Mouse (Mus musculus) embryonic facial prominence, embryonic 14.5 days (tissue): ENCODE measurements around the gene Gramd1a. TPM values are rescaled to one million over a fixed set of nuclear protein-coding genes. Genes with fewer than 3 reads are reported as not detected.

Experiments
- ATAC-seq: fragments of 200-750 bp; cut with Nextera tagmentation; 2 replicates; pipeline ENCODE4 v1.8.0; 2017; ENCODE audit warnings: low read depth, moderate number of reproducible peaks, moderate TSS enrichment
- DNase-seq: peaks from one replicate; pipeline ENCODE4 v3.0.0-alpha.2; 2015; ENCODE audit warnings: low spot score
- H3K27ac ChIP-seq: fragments of 300-500 bp; sonication (generic); replicated peaks from 2 replicates; pipeline ENCODE4 v1.5.1; 2014; ENCODE audit warnings: low read depth, mild to moderate bottlenecking, low read length, moderate library complexity
- H3K27me3 ChIP-seq: fragments of 300-500 bp; sonication (generic); replicated peaks from 2 replicates; pipeline ENCODE4 v1.6.1; 2014; ENCODE audit warnings: low read length; ENCODE audit not compliant: control insufficient read depth, insufficient read depth
- H3K36me3 ChIP-seq: fragments of 300-500 bp; sonication (generic); 2 replicates; pipeline ENCODE4 v1.6.1; 2014; ENCODE audit warnings: low read length, mixed read lengths; ENCODE audit not compliant: control insufficient read depth, insufficient read depth
- H3K4me1 ChIP-seq: fragments of 300-500 bp; sonication (generic); 2 replicates; pipeline ENCODE4 v1.6.1; 2014; ENCODE audit warnings: antibody characterized with exemption, low read length; ENCODE audit not compliant: control insufficient read depth, insufficient read depth
- H3K4me2 ChIP-seq: fragments of 300-500 bp; sonication (generic); 2 replicates; pipeline ENCODE4 v1.6.1; 2014; ENCODE audit warnings: low read depth, mild to moderate bottlenecking, low read length, moderate library complexity, mixed read lengths
- H3K4me3 ChIP-seq: fragments of 300-500 bp; sonication (generic); 2 replicates; pipeline ENCODE4 v1.5.1; 2014; ENCODE audit warnings: low read depth, mild to moderate bottlenecking, low read length
- H3K9ac ChIP-seq: fragments of 300-500 bp; sonication (generic); 2 replicates; pipeline ENCODE4 v1.6.1; 2014; ENCODE audit warnings: low read depth, mild to moderate bottlenecking, low read length, moderate library complexity, mixed read lengths
- H3K9me3 ChIP-seq: fragments of 300-500 bp; sonication (generic); 2 replicates; pipeline ENCODE4 v1.6.1; 2016; ENCODE audit warnings: low read length; ENCODE audit not compliant: control insufficient read depth
- WGBS: fragments of 180-500 bp; shearing (Covaris S2); extraction: QIAGEN DNeasy Blood & Tissue Kit; methylation state at CpG from one replicate; pipeline ENCODE4 v1.1.7; 2014; 5-methylcytosine and 5-hydroxymethylcytosine counted together
- polyA plus RNA-seq: library from polyadenylated mRNA; unstranded; fragments of >200 nt; fragmentation: Nextera tagmentation; extraction: Ambion mirVana; gene quantifications from 2 replicates; pipeline ENCODE4 v1.2.1, GENCODE M21; 2014

Gene Gramd1a
- polyA plus RNA-seq, 1 experiment from 2014 or later, result 65.4 TPM

DNA sequence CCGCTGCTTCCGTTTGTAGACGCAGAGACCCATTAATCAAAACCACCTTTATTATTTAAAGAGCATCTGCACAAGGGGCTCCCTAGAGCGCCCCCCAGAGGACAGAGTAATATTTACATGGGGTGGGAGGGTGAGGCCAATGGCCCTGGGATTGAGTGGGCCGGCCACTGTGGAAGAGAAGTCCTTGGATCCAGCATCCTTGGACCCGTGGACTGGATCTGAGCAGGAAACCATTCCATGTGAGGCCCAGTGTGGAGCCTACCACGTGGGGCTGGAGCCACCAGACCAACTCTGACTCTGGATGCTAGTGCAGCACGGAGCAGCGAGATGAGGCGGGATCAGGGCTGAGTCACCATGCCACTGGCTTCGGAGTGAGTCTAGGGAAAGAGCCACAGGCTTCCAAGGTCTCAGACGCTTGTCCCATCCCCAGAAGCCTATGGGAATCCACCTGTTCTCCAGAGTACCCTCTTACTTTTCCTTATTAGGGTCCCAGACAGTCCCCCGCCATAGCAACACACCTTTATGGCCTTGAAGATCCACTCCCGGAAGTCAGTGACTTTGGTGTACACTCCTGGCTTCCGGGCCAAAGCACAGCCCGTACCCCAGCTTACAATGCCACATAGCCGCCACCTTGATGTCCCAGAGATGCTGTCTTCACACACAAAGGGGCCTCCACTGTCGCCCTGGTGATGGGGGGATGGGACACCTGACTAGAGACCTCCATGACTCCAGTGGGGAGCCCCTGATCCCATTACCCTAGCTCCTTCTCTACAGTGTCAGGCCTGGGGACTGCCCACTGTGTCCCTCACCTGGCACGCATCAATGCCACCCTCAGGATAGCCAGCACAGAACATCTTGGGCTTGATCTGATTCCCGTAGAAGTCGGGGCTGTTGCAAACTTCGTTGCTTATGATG lies 56.7 kb downstream of the Gramd1a start:
- no peak overlapping the region for H3K4me3 ChIP-seq
- no peak overlapping the region for H3K27ac ChIP-seq
- ATAC-seq (no peak), DNase-seq (no peak)
- H3K4me1 ChIP-seq, result no peaks in the 10 kb centered on the region
- H3K4me2 ChIP-seq, result no peak overlapping the region
- no peaks in the 10 kb centered on the region for H3K27me3 ChIP-seq
- no peaks in the 10 kb centered on the region for H3K36me3 ChIP-seq
- WGBS, result 73% methylated on average over 22 of the region's 22 CpGs
- H3K9ac ChIP-seq, result no peak overlapping the region
- no peaks in the 10 kb centered on the region for H3K9me3 ChIP-seq

DNA sequence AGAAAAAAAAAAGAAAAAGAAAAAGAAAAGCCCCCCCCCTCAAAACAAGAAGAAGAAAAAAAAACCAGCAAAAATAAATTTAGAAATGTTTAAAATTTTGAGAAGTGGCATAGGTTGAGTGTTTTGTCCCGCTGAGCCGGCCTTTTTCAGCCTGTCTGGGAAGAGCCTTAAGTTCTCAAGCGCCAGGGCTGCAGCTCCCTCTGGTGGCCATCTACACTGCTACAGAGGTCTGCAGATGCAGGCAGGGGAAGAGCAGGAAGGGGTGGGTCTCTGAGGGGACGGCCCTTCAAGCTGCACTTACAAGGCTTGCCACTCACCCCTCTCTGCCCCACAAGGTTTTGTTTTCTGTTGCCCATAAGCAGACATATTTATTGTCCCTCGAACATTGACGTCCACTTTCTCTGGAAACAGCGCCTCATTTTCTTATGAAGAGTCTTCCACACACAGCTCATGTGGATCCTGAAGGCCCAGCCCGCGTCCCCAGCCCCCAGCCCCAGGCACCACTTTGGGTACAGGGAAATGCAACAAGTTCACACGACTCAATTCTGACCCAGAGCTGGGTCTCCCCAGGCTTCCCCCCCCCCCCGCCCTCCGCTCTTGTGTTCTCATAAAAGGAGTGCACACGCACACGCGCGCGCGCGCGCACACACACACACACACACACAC lies 58.0 kb downstream of the Gramd1a start:
- Histone ChIP-seq H3K4me2 (peak overlapping the region; percentile 49), H3K9me3 (no peaks in the 10 kb centered on the region), H3K4me3 (peak overlapping the region; percentile 30), H3K27ac (peak overlapping the region; percentile 44), H3K4me1 (no peaks in the 10 kb centered on the region), H3K27me3 (no peaks in the 10 kb centered on the region), H3K9ac (peak overlapping the region; percentile 49), H3K36me3 (no peaks in the 10 kb centered on the region)
- ATAC-seq, result peak; percentile 97
- peak; percentile 97 for DNase-seq
- 33% methylated on average over 19 of the region's 20 CpGs for WGBS

GRCm38 (mm10) chr7:31096892-31097564 lies 58.7 kb downstream of the Gramd1a start:
- Histone ChIP-seq H3K36me3 (no peaks in the 10 kb centered on the region), H3K4me3 (no peak overlapping the region), H3K4me2 (no peak overlapping the region), H3K27ac (no peak overlapping the region), H3K4me1 (no peaks in the 10 kb centered on the region), H3K9me3 (no peaks in the 10 kb centered on the region), H3K9ac (no peak overlapping the region), H3K27me3 (no peaks in the 10 kb centered on the region)
- ATAC-seq, result peak; percentile 20; the same call in 1 of the 2 replicates
- peak; percentile 21 for DNase-seq
- WGBS, result 61% methylated on average over 9 of the region's 9 CpGs

DNA sequence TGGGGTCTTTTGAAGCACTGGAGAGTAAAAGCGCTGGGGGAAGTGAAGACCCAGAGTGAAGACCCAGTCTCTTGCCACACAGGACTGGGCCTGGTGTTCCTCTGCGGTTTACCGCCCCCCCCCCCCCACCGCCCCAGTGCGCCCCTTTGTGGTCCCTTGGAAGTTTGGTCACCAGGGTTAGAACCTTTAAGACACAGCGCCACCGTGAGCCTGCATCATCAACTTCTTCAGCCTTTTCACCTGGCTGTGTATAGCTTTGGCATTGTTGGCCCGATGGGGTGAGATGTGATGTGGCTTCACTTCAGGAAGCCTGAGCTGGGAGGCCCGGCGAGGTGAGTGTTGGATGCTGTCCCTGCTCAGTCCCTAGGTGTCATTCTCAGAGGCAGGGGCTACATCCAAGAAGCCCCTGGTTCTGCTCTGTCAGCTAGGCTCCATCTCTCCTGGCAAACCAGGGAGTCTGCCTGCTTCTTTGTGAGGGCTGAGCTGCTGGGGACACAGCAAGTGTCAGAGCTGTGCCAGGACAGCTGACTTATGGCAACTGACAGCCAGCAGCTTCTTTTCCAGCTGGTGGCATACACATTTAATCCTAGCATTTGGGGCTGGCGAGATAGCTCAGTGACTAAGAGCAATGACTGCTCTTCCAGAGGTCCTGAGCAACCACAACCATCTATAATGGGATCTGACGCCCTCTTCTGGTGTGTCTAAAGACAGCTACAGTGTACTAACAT lies 60.8 kb downstream of the Gramd1a start:
- H3K4me1 ChIP-seq, result no peaks in the 10 kb centered on the region
- H3K36me3 ChIP-seq, result no peaks in the 10 kb centered on the region
- no peaks in the 10 kb centered on the region for H3K27me3 ChIP-seq
- ATAC-seq, result no peak
- H3K9me3 ChIP-seq, result no peaks in the 10 kb centered on the region
- H3K9ac ChIP-seq, result no peak overlapping the region
- no peak overlapping the region for H3K4me2 ChIP-seq
- no peak overlapping the region for H3K27ac ChIP-seq
- H3K4me3 ChIP-seq, result no peak overlapping the region
- WGBS, result 32% methylated on average over 8 of the region's 12 CpGs
- no peak for DNase-seq

GRCm38 (mm10) chr7:31089721-31090120 lies 66.0 kb downstream of the Gramd1a start:
- Histone ChIP-seq H3K36me3 (no peaks in the 10 kb centered on the region), H3K9me3 (no peaks in the 10 kb centered on the region), H3K27me3 (no peaks in the 10 kb centered on the region), H3K9ac (no peak overlapping the region), H3K27ac (no peak overlapping the region), H3K4me1 (peaks cover 5% of the 10 kb centered on the region; the same call in 1 of the 2 replicates), H3K4me3 (no peak overlapping the region), H3K4me2 (no peak overlapping the region)
- DNase-seq (no peak), ATAC-seq (no peak)
- 70% methylated on average over 2 of the region's 2 CpGs for WGBS

DNA sequence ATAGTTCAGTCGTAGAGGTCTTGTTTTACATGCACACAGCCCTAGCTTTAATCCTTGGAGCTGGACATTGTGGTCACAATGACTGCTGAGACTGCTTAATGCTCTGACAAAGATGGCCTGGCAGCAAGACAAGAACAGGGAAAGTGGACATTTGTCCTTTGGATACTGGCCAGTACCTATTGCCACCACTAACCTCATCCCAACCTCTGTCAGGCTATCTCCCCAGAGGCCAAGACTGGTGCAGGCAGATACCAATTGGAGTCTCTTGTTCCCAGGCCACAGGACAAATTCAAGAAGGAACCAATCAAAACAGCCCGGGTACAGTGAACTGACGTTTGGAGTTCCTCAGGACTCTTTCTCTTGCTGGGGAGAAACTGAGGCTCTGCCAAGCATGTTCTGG lies 67.5 kb downstream of the Gramd1a start:
- Histone ChIP-seq H3K4me1 (peaks cover 14% of the 10 kb centered on the region), H3K9ac (no peak overlapping the region), H3K27ac (no peak overlapping the region), H3K9me3 (no peaks in the 10 kb centered on the region), H3K4me2 (no peak overlapping the region), H3K27me3 (no peaks in the 10 kb centered on the region), H3K4me3 (no peak overlapping the region), H3K36me3 (no peaks in the 10 kb centered on the region)
- no peak for ATAC-seq
- 65% methylated on average over 3 of the region's 3 CpGs for WGBS
- no peak for DNase-seq

GRCm38 (mm10) chr7:31087262-31087661 lies 68.4 kb downstream of the Gramd1a start:
- Histone ChIP-seq H3K4me2 (no peak overlapping the region), H3K27me3 (no peaks in the 10 kb centered on the region), H3K27ac (no peak overlapping the region; the same call in 1 of the 2 replicates), H3K4me3 (no peak overlapping the region), H3K4me1 (peaks cover 15% of the 10 kb centered on the region), H3K9ac (no peak overlapping the region), H3K9me3 (no peaks in the 10 kb centered on the region), H3K36me3 (no peaks in the 10 kb centered on the region)
- 52% methylated on average over 2 of the region's 2 CpGs for WGBS
- DNase-seq (no peak), ATAC-seq (no peak)

- H3K27ac ChIP-seq, result peak overlapping the region; percentile 61; the same call in 1 of the 2 replicates
- ATAC-seq (no peak), DNase-seq (no peak)
- H3K9ac ChIP-seq, result no peak overlapping the region
- 86% methylated on average over 9 of the region's 9 CpGs for WGBS
- no peaks in the 10 kb centered on the region for H3K27me3 ChIP-seq
- no peak overlapping the region for H3K4me3 ChIP-seq
- H3K36me3 ChIP-seq, result no peaks in the 10 kb centered on the region
- H3K4me2 ChIP-seq, result no peak overlapping the region
- peaks cover 15% of the 10 kb centered on the region for H3K4me1 ChIP-seq
- no peaks in the 10 kb centered on the region for H3K9me3 ChIP-seq
These were observed 69.4 kb downstream of the Gramd1a start for GRCm38 (mm10) chr7:31086175-31086755.
